Mouse (Mus musculus): ENCODE data around the gene Paxx. TPM values are rescaled to one million over a fixed set of nuclear protein-coding genes. Genes with fewer than 3 reads are reported as not detected.
A peak's percentile ranks its signal among the peaks of the same experiment; 100 is the strongest.

The Paxx gene
- polyA plus RNA-seq, 1 experiment from 2014 or later, result 23.2 TPM

- DNase-seq (ENCODE audit: low spot score, missing footprints) (no peak), ATAC-seq (ENCODE audit: low FRiP score) (no peak)
- 78% methylated on average over 6 of the region's 6 CpGs for WGBS
- Histone ChIP-seq H3K4me3 (ENCODE audit: low read depth, low read length) (no peak overlapping the region), H3K27ac (ENCODE audit: low read depth, low read length) (no peak overlapping the region), H3K27me3 (ENCODE audit: control insufficient read depth, insufficient read depth, low read length) (no peaks in the 10 kb centered on the region), H3K4me1 (ENCODE audit: control insufficient read depth, insufficient read depth, low read length) (no peaks in the 10 kb centered on the region), H3K4me2 (no peak overlapping the region), H3K9ac (ENCODE audit: low read length) (no peak overlapping the region), H3K36me3 (ENCODE audit: control insufficient read depth, insufficient read depth, low read length) (no peaks in the 10 kb centered on the region), H3K9me3 (ENCODE audit: control insufficient read depth, low read length) (no peaks in the 10 kb centered on the region)
Observed at GRCm38 (mm10) chr2:25487965-25488670, 27.2 kb upstream of the Paxx start.

- no peak overlapping the region for H3K9ac ChIP-seq (ENCODE audit: low read length)
- H3K4me2 ChIP-seq, result no peak overlapping the region
- WGBS, result 71% methylated on average over 11 of the region's 11 CpGs
- H3K9me3 ChIP-seq (ENCODE audit: control insufficient read depth, low read length), result no peaks in the 10 kb centered on the region
- no peaks in the 10 kb centered on the region for H3K36me3 ChIP-seq (ENCODE audit: control insufficient read depth, insufficient read depth, low read length)
- H3K4me1 ChIP-seq (ENCODE audit: control insufficient read depth, insufficient read depth, low read length), result no peaks in the 10 kb centered on the region
- DNase-seq (ENCODE audit: low spot score, missing footprints) (no peak), ATAC-seq (ENCODE audit: low FRiP score) (no peak)
- no peaks in the 10 kb centered on the region for H3K27me3 ChIP-seq (ENCODE audit: control insufficient read depth, insufficient read depth, low read length)
- no peak overlapping the region for H3K27ac ChIP-seq (ENCODE audit: low read depth, low read length)
- no peak overlapping the region for H3K4me3 ChIP-seq (ENCODE audit: low read depth, low read length)
Observed at GRCm38 (mm10) chr2:25484901-25485647, 24.2 kb upstream of the Paxx start.

GRCm38 (mm10) chr2:25482969-25483368 lies 22.1 kb upstream of the Paxx start:
- Histone ChIP-seq H3K36me3 (ENCODE audit: control insufficient read depth, insufficient read depth, low read length) (no peaks in the 10 kb centered on the region), H3K4me2 (no peak overlapping the region), H3K4me1 (ENCODE audit: control insufficient read depth, insufficient read depth, low read length) (no peaks in the 10 kb centered on the region), H3K9ac (ENCODE audit: low read length) (no peak overlapping the region), H3K27me3 (ENCODE audit: control insufficient read depth, insufficient read depth, low read length) (no peaks in the 10 kb centered on the region), H3K9me3 (ENCODE audit: control insufficient read depth, low read length) (no peaks in the 10 kb centered on the region), H3K4me3 (ENCODE audit: low read depth, low read length) (no peak overlapping the region), H3K27ac (ENCODE audit: low read depth, low read length) (no peak overlapping the region)
- no peak for DNase-seq (ENCODE audit: low spot score, missing footprints)
- no peak for ATAC-seq (ENCODE audit: low FRiP score)
- 22% methylated on average over 7 of the region's 7 CpGs for WGBS

GRCm38 (mm10) chr2:25480541-25480940 lies 19.6 kb upstream of the Paxx start:
- 82% methylated on average over 1 of the region's 1 CpGs for WGBS
- no peaks in the 10 kb centered on the region for H3K27me3 ChIP-seq (ENCODE audit: control insufficient read depth, insufficient read depth, low read length)
- ATAC-seq (ENCODE audit: low FRiP score), result no peak
- DNase-seq (ENCODE audit: low spot score, missing footprints), result no peak
- H3K4me3 ChIP-seq (ENCODE audit: low read depth, low read length), result no peak overlapping the region
- H3K9ac ChIP-seq (ENCODE audit: low read length), result no peak overlapping the region
- H3K36me3 ChIP-seq (ENCODE audit: control insufficient read depth, insufficient read depth, low read length), result no peaks in the 10 kb centered on the region
- no peaks in the 10 kb centered on the region for H3K4me1 ChIP-seq (ENCODE audit: control insufficient read depth, insufficient read depth, low read length)
- H3K27ac ChIP-seq (ENCODE audit: low read depth, low read length), result no peak overlapping the region
- no peaks in the 10 kb centered on the region for H3K9me3 ChIP-seq (ENCODE audit: control insufficient read depth, low read length)
- no peak overlapping the region for H3K4me2 ChIP-seq

GRCm38 (mm10) chr2:25479551-25480311 lies 18.8 kb upstream of the Paxx start:
- no peaks in the 10 kb centered on the region for H3K4me1 ChIP-seq (ENCODE audit: control insufficient read depth, insufficient read depth, low read length)
- H3K36me3 ChIP-seq (ENCODE audit: control insufficient read depth, insufficient read depth, low read length), result no peaks in the 10 kb centered on the region
- WGBS, result 79% methylated on average over 10 of the region's 10 CpGs
- no peak overlapping the region for H3K9ac ChIP-seq (ENCODE audit: low read length)
- no peak for ATAC-seq (ENCODE audit: low FRiP score)
- H3K27ac ChIP-seq (ENCODE audit: low read depth, low read length), result no peak overlapping the region
- H3K27me3 ChIP-seq (ENCODE audit: control insufficient read depth, insufficient read depth, low read length), result no peaks in the 10 kb centered on the region
- H3K4me2 ChIP-seq, result no peak overlapping the region
- H3K4me3 ChIP-seq (ENCODE audit: low read depth, low read length), result no peak overlapping the region
- H3K9me3 ChIP-seq (ENCODE audit: control insufficient read depth, low read length), result no peaks in the 10 kb centered on the region
- DNase-seq (ENCODE audit: low spot score, missing footprints), result no peak

- H3K4me3 ChIP-seq (ENCODE audit: low read depth, low read length), result no peak overlapping the region
- H3K4me1 ChIP-seq (ENCODE audit: control insufficient read depth, insufficient read depth, low read length), result no peaks in the 10 kb centered on the region
- H3K4me2 ChIP-seq, result no peak overlapping the region
- no peaks in the 10 kb centered on the region for H3K9me3 ChIP-seq (ENCODE audit: control insufficient read depth, low read length)
- H3K27me3 ChIP-seq (ENCODE audit: control insufficient read depth, insufficient read depth, low read length), result no peaks in the 10 kb centered on the region
- no peaks in the 10 kb centered on the region for H3K36me3 ChIP-seq (ENCODE audit: control insufficient read depth, insufficient read depth, low read length)
- no peak for ATAC-seq (ENCODE audit: low FRiP score)
- H3K9ac ChIP-seq (ENCODE audit: low read length), result no peak overlapping the region
- no peak overlapping the region for H3K27ac ChIP-seq (ENCODE audit: low read depth, low read length)
- 93% methylated on average over 3 of the region's 3 CpGs for WGBS
- DNase-seq (ENCODE audit: low spot score, missing footprints), result no peak
Observed at GRCm38 (mm10) chr2:25477967-25478675, 17.2 kb upstream of the Paxx start.

DNA sequence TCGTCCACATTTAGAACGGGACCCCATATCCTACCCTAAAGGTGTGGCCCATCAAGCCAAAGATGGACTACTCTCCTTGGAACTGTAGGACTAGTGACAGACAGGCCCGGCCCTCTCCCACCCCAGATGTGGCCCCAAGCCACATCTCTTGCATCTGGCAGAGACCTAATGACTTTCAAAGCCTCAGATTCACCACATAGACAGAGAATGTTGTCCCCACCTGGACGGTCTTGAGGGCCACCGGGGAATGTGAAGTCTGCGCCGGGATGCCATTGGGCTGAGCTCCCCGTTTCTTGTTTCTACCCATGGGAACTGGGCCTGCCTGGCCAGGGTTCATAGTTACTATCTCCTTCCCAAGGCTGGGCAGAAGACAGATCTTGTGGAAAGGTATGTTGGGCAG lies 16.6 kb upstream of the Paxx start:
- ATAC-seq (ENCODE audit: low FRiP score) (no peak), DNase-seq (ENCODE audit: low spot score, missing footprints) (peak; percentile 51)
- no peaks in the 10 kb centered on the region for H3K9me3 ChIP-seq (ENCODE audit: control insufficient read depth, low read length)
- H3K9ac ChIP-seq (ENCODE audit: low read length), result no peak overlapping the region
- no peaks in the 10 kb centered on the region for H3K4me1 ChIP-seq (ENCODE audit: control insufficient read depth, insufficient read depth, low read length)
- WGBS, result 91% methylated on average over 8 of the region's 8 CpGs
- H3K4me3 ChIP-seq (ENCODE audit: low read depth, low read length), result no peak overlapping the region
- no peaks in the 10 kb centered on the region for H3K27me3 ChIP-seq (ENCODE audit: control insufficient read depth, insufficient read depth, low read length)
- H3K27ac ChIP-seq (ENCODE audit: low read depth, low read length), result no peak overlapping the region
- no peak overlapping the region for H3K4me2 ChIP-seq
- H3K36me3 ChIP-seq (ENCODE audit: control insufficient read depth, insufficient read depth, low read length), result no peaks in the 10 kb centered on the region

- Histone ChIP-seq H3K36me3 (ENCODE audit: control insufficient read depth, insufficient read depth, low read length) (no peaks in the 10 kb centered on the region), H3K27me3 (ENCODE audit: control insufficient read depth, insufficient read depth, low read length) (no peaks in the 10 kb centered on the region), H3K4me1 (ENCODE audit: control insufficient read depth, insufficient read depth, low read length) (no peaks in the 10 kb centered on the region), H3K27ac (ENCODE audit: low read depth, low read length) (no peak overlapping the region), H3K9me3 (ENCODE audit: control insufficient read depth, low read length) (no peaks in the 10 kb centered on the region), H3K9ac (ENCODE audit: low read length) (no peak overlapping the region), H3K4me2 (no peak overlapping the region), H3K4me3 (ENCODE audit: low read depth, low read length) (no peak overlapping the region)
- no peak for ATAC-seq (ENCODE audit: low FRiP score)
- WGBS, result 70% methylated on average over 2 of the region's 2 CpGs
- DNase-seq (ENCODE audit: low spot score, missing footprints), result peak; percentile 37
Observed at GRCm38 (mm10) chr2:25472550-25472949, 11.7 kb upstream of the Paxx start.

All from midbrain, embryonic 11.5 days (tissue).